Comparison of ENCODE assay signal across 30 mouse cellular contexts in the genomic region with DNA sequence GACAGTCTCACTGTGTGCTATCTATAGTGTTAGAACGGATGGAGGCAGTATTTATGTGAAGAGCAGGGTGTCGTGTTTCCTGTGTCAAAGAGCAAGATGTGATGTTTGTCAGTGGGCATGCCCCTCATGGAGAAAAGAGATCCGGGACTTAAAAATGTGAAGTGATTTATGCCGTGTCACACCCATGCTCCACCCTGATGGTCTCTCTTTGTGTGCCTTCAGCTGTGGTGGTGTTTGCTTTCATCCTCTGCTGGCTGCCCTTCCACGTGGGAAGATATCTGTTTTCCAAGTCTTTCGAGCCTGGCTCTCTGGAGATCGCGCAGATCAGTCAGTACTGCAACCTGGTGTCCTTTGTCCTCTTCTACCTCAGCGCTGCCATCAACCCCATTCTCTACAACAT. TPM values are rescaled to one million over a fixed set of nuclear protein-coding genes. Genes with fewer than 3 reads are reported as not detected.
"Had no signal": no experiment of that assay in that cellular context is flagged by ENCODE, and none has a peak within 500 bp of the region (broad histone marks: within the 10 kb centered on the region; RNA-seq: fewer than 3 reads in every experiment).

No protein-coding gene starts in this region.

- H3K9ac ChIP-seq: heart, embryonic 12.5 days; hindbrain, embryonic 12.5 days; hindbrain, embryonic 14.5 days; intestine, embryonic 15.5 days; limb, embryonic 12.5 days; liver, embryonic 13.5 days; liver, embryonic 15.5 days; liver, postnatal 0 days had no signal

- H3K4me3 ChIP-seq: gastrocnemius, adult 2 months; heart, adult 2 months; heart, embryonic 10.5 days; heart, embryonic 12.5 days; hindbrain, embryonic 10.5 days; hindbrain, embryonic 12.5 days; intestine, embryonic 15.5 days; layer of hippocampus, adult 2 months; left cerebral cortex, adult 2 months; limb, embryonic 10.5 days; limb, embryonic 12.5 days; liver, embryonic 13.5 days; liver, embryonic 15.5 days had no signal

- DNase-seq: gastrocnemius, adult 2 months; gastrocnemius, postnatal 10 days; gastrocnemius, postnatal 25 days; heart, adult 2 months; heart, postnatal 10 days; heart, postnatal 4 days; kidney, adult 18-20 months; kidney, postnatal 10 days; kidney, postnatal 4 days; liver; liver, embryonic 13.5 days; liver, postnatal 0 days had no signal

- H3K27ac ChIP-seq: gastrocnemius, adult 2 months; heart, adult 2 months; heart, embryonic 10.5 days; hindbrain, embryonic 10.5 days; hindbrain, embryonic 12.5 days; hindbrain, embryonic 14.5 days; intestine, embryonic 15.5 days; layer of hippocampus, adult 2 months; left cerebral cortex, adult 2 months; limb, embryonic 10.5 days; limb, embryonic 12.5 days; liver, embryonic 13.5 days; liver, embryonic 15.5 days had no signal

- H3K4me1 ChIP-seq: liver, embryonic 13.5 days; liver, embryonic 15.5 days had no signal

- H3K4me2 ChIP-seq: heart, embryonic 12.5 days; hindbrain, embryonic 12.5 days; hindbrain, embryonic 14.5 days; intestine, embryonic 15.5 days; limb, embryonic 12.5 days; liver, embryonic 11.5 days; liver, embryonic 13.5 days; liver, embryonic 15.5 days had no signal

- H3K36me3 ChIP-seq: heart, embryonic 10.5 days; heart, embryonic 12.5 days; hindbrain, embryonic 10.5 days; hindbrain, embryonic 12.5 days; intestine, embryonic 15.5 days; limb, embryonic 10.5 days; limb, embryonic 12.5 days; liver, embryonic 13.5 days; liver, embryonic 15.5 days had no signal

- ATAC-seq: hindbrain, embryonic 16.5 days; inflammation-experienced regulatory T-cells, adult 6 months; intestine, embryonic 15.5 days; intestine, postnatal 0 days; liver, postnatal 0 days had no signal

- H3K9me3 ChIP-seq: heart, embryonic 10.5 days; heart, embryonic 12.5 days; hindbrain, embryonic 10.5 days; hindbrain, embryonic 12.5 days; intestine, embryonic 15.5 days; limb, embryonic 10.5 days; limb, embryonic 12.5 days; liver, embryonic 13.5 days; liver, embryonic 15.5 days had no signal

RNA-seq across cellular contexts. Expression of gene Ghsr, which starts 3.2 kb away (rescaled TPM):
- polyA plus RNA-seq: heart, adult 2 months; heart, embryonic 10.5 days; heart, embryonic 12.5 days; heart, embryonic 14.5 days; heart, embryonic 16.5 days; inflammation-experienced regulatory T-cells, adult 6 months; intestine, embryonic 15.5 days; intestine, postnatal 0 days; limb, embryonic 10.5 days; limb, embryonic 12.5 days; limb, embryonic 14.5 days; liver, embryonic 11.5 days; liver, embryonic 13.5 days; liver, embryonic 15.5 days; liver, postnatal 0 days had no signal

RNA-seq across cellular contexts. Expression of gene Tnfsf10, which starts 57.6 kb away (rescaled TPM):
- polyA plus RNA-seq: heart, embryonic 10.5 days; heart, embryonic 12.5 days; hindbrain, embryonic 12.5 days; limb, embryonic 10.5 days had no signal
